Mouse (Mus musculus): ENCODE measurements around the gene Sla2. TPM values are rescaled to one million over a fixed set of nuclear protein-coding genes. Genes with fewer than 3 reads are reported as not detected.

Gene Sla2
- polyA plus RNA-seq, 1 experiment from 2014 or later: 0.49 TPM

DNA sequence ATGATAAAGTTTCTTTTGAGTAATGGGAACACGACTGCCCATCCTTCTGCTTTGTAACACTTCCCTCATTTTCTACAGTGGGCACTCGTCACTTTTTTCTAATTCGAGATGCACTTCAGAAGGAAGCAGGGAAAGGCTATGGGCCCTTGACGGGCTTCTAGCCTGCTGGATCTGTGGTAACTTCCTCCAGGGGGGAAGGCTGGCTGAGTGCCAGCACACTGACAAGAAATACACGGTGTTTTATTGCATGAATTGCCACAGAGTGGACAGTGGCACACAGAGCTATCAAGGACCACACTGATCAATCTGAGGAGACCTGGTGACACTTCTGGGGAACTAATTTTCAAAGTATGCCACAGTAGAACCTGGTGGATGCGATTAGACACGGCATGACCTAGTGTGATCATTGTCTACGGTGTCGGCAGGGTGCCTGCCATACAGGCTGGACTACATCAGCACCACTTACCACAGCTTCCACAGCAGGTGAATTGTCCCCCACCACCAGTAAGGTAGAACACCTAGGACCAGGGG is 9.5 kb upstream of the Sla2 start:
- DNase-seq (ENCODE audit: low spot score): no peak
- Histone ChIP-seq H3K27me3 (replicated peaks; ENCODE audit: insufficient read depth, low read length) (no peaks in the 10 kb centered on the region), H3K4me3 (ENCODE audit: low read depth, low read length) (no peak overlapping the region), H3K4me1 (ENCODE audit: insufficient read depth, low read depth, low read length) (no peaks in the 10 kb centered on the region), H3K27ac (ENCODE audit: low read length) (no peak overlapping the region), H3K9ac (replicated peaks; ENCODE audit: low read depth) (no peak overlapping the region), H3K36me3 (ENCODE audit: insufficient read depth, low read length) (no peaks in the 10 kb centered on the region), H3K4me2 (replicated peaks; ENCODE audit: low read depth, low read length) (no peak overlapping the region), H3K9me3 (ENCODE audit: low read length) (no peaks in the 10 kb centered on the region)
- 41% methylated on average over 9 of the region's 9 CpGs for WGBS
- no peak for ATAC-seq
- TF ChIP-seq EP300 (IDR thresholded peaks at IDR 0.05) (no peak), CTCF (IDR thresholded peaks at IDR 0.05) (no peak)

DNA sequence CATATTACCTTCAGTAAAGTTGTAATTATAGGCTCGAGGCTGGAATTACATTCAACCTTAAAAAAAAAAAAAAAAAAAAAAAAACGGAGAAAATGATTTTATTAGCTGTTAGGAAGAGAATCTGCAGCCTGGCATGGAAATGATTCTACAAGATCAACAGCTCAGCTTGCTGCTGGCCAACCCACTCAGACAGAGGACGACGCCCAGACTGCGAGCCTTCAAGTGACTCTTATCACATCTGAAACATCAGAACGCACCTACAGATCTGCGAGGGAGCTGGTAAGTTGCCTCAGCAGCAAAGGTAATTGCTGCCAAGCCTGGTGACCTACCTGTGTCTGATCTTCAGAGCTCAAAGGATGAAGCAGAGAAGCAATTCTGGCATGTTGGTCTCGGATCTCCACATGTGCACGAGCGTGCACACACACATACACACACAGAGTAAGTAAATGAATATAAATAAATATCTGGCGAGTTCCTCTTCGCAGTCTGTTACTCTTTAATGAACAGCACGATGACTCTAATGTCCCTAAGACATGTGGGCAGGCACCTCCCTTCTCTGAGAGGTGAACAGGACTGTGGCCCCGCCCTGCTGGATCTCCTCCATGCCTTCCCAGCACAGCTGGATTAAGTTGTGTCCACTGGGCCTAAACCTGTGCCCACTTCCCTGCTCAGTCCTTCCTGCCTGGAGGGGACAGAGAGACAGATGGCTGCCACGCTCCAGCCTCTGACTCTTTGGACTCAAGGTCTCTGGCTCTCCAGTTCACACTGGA is 7.7 kb upstream of the Sla2 start:
- no peak overlapping the region for H3K9ac ChIP-seq (replicated peaks; ENCODE audit: low read depth)
- peak; percentile 57 for DNase-seq (ENCODE audit: low spot score)
- no peak overlapping the region for H3K4me3 ChIP-seq (ENCODE audit: low read depth, low read length)
- no peak overlapping the region for H3K27ac ChIP-seq (ENCODE audit: low read length)
- TF ChIP-seq EP300 (IDR thresholded peaks at IDR 0.05): no peak
- no peak for TF ChIP-seq CTCF (IDR thresholded peaks at IDR 0.05)
- no peaks in the 10 kb centered on the region for H3K36me3 ChIP-seq (ENCODE audit: insufficient read depth, low read length)
- no peaks in the 10 kb centered on the region for H3K4me1 ChIP-seq (ENCODE audit: insufficient read depth, low read depth, low read length)
- H3K4me2 ChIP-seq (replicated peaks; ENCODE audit: low read depth, low read length): no peak overlapping the region
- WGBS: 42% methylated on average over 15 of the region's 15 CpGs
- no peaks in the 10 kb centered on the region for H3K27me3 ChIP-seq (replicated peaks; ENCODE audit: insufficient read depth, low read length)
- peak; percentile 53 for ATAC-seq
- no peaks in the 10 kb centered on the region for H3K9me3 ChIP-seq (ENCODE audit: low read length)

DNA sequence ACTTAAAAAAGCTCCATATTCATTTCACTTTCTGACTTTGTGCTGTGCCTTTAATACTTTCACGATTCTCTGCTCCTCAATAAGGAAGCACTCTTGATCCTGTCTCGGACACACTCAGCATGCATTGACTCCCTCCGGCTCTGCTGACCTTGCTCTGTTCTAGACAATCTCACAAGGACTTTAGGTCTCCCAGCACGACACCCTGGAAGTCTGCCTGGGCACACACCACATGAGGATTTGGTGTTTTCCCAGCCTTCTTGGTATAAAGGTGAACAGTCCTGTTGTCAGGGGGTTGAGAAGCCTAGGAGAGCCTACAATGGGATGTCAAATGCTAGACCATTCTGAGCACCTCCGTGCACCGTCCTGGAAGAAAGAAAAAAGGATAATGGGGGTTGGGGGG is 5.8 kb upstream of the Sla2 start:
- no peak overlapping the region for H3K4me3 ChIP-seq (ENCODE audit: low read depth, low read length)
- H3K36me3 ChIP-seq (ENCODE audit: insufficient read depth, low read length): no peaks in the 10 kb centered on the region
- no peak overlapping the region for H3K9ac ChIP-seq (replicated peaks; ENCODE audit: low read depth)
- no peaks in the 10 kb centered on the region for H3K27me3 ChIP-seq (replicated peaks; ENCODE audit: insufficient read depth, low read length)
- TF ChIP-seq EP300 (IDR thresholded peaks at IDR 0.05) (no peak), CTCF (IDR thresholded peaks at IDR 0.05) (no peak)
- no peaks in the 10 kb centered on the region for H3K9me3 ChIP-seq (ENCODE audit: low read length)
- no peaks in the 10 kb centered on the region for H3K4me1 ChIP-seq (ENCODE audit: insufficient read depth, low read depth, low read length)
- DNase-seq (ENCODE audit: low spot score): no peak
- WGBS: 68% methylated on average over 6 of the region's 6 CpGs
- no peak overlapping the region for H3K27ac ChIP-seq (ENCODE audit: low read length)
- ATAC-seq: no peak
- H3K4me2 ChIP-seq (replicated peaks; ENCODE audit: low read depth, low read length): no peak overlapping the region

DNA sequence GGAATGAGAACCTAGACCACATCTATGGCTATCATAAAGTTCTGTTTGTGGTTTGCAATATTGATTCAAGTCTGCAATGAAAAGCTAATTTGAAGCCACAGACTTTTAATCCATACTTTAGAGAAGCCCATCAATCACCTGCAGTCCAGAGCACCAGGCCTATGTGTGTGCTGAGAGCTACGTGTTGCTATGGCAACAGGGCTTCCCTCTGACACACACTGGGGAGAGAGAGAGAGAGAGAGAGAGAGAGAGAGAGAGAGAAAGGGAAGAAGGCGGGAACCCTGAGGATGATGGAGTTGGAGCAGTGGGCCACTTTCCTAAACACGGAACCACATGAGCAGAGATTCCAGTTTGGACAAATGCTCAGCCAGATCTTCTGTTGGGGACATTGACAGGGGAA is 5.2 kb upstream of the Sla2 start:
- TF ChIP-seq EP300 (IDR thresholded peaks at IDR 0.05) (no peak), CTCF (IDR thresholded peaks at IDR 0.05) (no peak)
- no peak overlapping the region for H3K9ac ChIP-seq (replicated peaks; ENCODE audit: low read depth)
- no peak overlapping the region for H3K27ac ChIP-seq (ENCODE audit: low read length)
- no peaks in the 10 kb centered on the region for H3K4me1 ChIP-seq (ENCODE audit: insufficient read depth, low read depth, low read length)
- H3K4me2 ChIP-seq (replicated peaks; ENCODE audit: low read depth, low read length): no peak overlapping the region
- H3K4me3 ChIP-seq (ENCODE audit: low read depth, low read length): no peak overlapping the region
- no peak for ATAC-seq
- no peaks in the 10 kb centered on the region for H3K27me3 ChIP-seq (replicated peaks; ENCODE audit: insufficient read depth, low read length)
- no peaks in the 10 kb centered on the region for H3K9me3 ChIP-seq (ENCODE audit: low read length)
- 30% methylated on average over 3 of the region's 3 CpGs for WGBS
- no peaks in the 10 kb centered on the region for H3K36me3 ChIP-seq (ENCODE audit: insufficient read depth, low read length)
- DNase-seq (ENCODE audit: low spot score): no peak

DNA sequence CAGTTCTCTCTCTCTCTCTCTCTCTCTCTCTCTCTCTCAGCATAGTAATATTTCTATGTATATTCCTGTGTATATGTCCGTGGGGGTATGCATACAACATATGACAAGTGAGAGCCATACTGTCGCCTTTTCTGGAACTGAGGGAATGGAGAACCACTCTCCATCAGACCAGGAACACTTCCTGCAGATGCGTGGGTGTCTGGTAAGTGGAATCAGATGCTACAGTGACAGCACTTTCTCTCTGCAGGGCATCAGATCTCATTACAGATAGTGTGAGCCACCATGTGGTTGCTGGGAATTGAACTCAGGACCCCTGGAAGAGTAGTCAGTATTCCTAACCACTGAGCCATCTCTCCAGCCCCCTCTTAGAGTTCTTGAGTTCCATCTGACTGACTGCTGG is 1.5 kb upstream of the Sla2 start:
- no peaks in the 10 kb centered on the region for H3K4me1 ChIP-seq (ENCODE audit: insufficient read depth, low read depth, low read length)

DNA sequence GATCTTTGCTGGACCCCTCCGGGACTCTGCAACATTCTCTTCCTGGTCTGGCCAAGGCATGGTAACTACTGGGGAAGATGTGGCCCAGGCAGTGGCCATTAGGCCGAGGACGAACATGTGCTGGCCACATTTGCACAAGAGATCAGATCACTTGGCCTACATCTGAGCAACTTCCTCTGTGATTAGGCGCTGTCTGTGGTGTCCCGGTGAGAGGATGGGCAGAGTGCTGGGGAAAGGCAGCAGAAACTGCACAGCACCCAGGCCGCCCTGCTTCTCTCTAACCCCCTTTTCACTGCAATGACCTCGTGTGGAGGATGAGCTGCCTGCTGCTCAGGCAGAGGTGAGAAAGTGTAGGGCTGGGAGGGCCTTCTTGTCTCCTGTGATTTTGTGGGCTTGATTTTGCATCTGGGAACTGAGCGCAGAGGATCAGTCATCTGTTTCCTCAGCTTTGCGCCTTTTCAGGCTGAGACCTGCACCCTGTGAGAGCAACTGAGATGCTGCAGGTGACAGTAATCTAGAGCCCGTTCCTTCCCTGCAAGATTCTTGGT is 834 bp downstream of the Sla2 start:
- Histone ChIP-seq H3K9ac (replicated peaks; ENCODE audit: low read depth) (no peak overlapping the region), H3K4me1 (ENCODE audit: insufficient read depth, low read depth, low read length) (no peaks in the 10 kb centered on the region), H3K27me3 (replicated peaks; ENCODE audit: insufficient read depth, low read length) (no peaks in the 10 kb centered on the region), H3K4me2 (replicated peaks; ENCODE audit: low read depth, low read length) (no peak overlapping the region), H3K4me3 (ENCODE audit: low read depth, low read length) (no peak overlapping the region), H3K36me3 (ENCODE audit: insufficient read depth, low read length) (no peaks in the 10 kb centered on the region), H3K27ac (ENCODE audit: low read length) (no peak overlapping the region), H3K9me3 (ENCODE audit: low read length) (no peaks in the 10 kb centered on the region)
- no peak for ATAC-seq
- DNase-seq (ENCODE audit: low spot score): no peak
- TF ChIP-seq EP300 (IDR thresholded peaks at IDR 0.05) (no peak), CTCF (IDR thresholded peaks at IDR 0.05) (no peak)
- 73% methylated on average over 10 of the region's 10 CpGs for WGBS

More for the DNA sequence above, 1.5 kb upstream of the Sla2 start:
- no peak overlapping the region for H3K27ac ChIP-seq (ENCODE audit: low read length)
- no peak overlapping the region for H3K4me3 ChIP-seq (ENCODE audit: low read depth, low read length)
- no peak for DNase-seq (ENCODE audit: low spot score)
- ATAC-seq: no peak
- TF ChIP-seq CTCF (IDR thresholded peaks at IDR 0.05) (no peak), EP300 (IDR thresholded peaks at IDR 0.05) (no peak)
- H3K9ac ChIP-seq (replicated peaks; ENCODE audit: low read depth): no peak overlapping the region
- H3K4me2 ChIP-seq (replicated peaks; ENCODE audit: low read depth, low read length): no peak overlapping the region
- no peaks in the 10 kb centered on the region for H3K9me3 ChIP-seq (ENCODE audit: low read length)
- H3K36me3 ChIP-seq (ENCODE audit: insufficient read depth, low read length): no peaks in the 10 kb centered on the region
- H3K27me3 ChIP-seq (replicated peaks; ENCODE audit: insufficient read depth, low read length): no peaks in the 10 kb centered on the region
- 54% methylated on average over 3 of the region's 3 CpGs for WGBS

Data from lung, postnatal 0 days (tissue).